Mouse (Mus musculus): ENCODE results near the gene Atrnl1. TPM values are rescaled to one million over a fixed set of nuclear protein-coding genes. Genes with fewer than 3 reads are reported as not detected.
"Not testable (repeated sequence)": the region's sequence is repeated elsewhere in the genome, so short reads cannot be mapped to it uniquely, and the experiment has no call there.

The Atrnl1 gene
- polyA plus RNA-seq, 1 experiment from 2014 or later: 11.0 TPM

GRCm38 (mm10) chr19:57870871-57871270 lies 260.0 kb downstream of the Atrnl1 start:
- no peak overlapping the region for H3K9ac ChIP-seq
- WGBS: 60% methylated on average over 13 of the region's 13 CpGs
- no peak overlapping the region for H3K27ac ChIP-seq
- H3K4me1 ChIP-seq: peaks cover 4% of the 10 kb centered on the region
- ATAC-seq (ENCODE audit: low FRiP score, low read depth): no peak
- H3K27me3 ChIP-seq (replicated peaks): no peaks in the 10 kb centered on the region
- H3K4me3 ChIP-seq: no peak overlapping the region
- no peak overlapping the region for H3K4me2 ChIP-seq (replicated peaks)
- H3K36me3 ChIP-seq: no peaks in the 10 kb centered on the region
- H3K9me3 ChIP-seq: no peaks in the 10 kb centered on the region

GRCm38 (mm10) chr19:57876057-57876456 lies 265.2 kb downstream of the Atrnl1 start:
- Histone ChIP-seq H3K9ac (no peak overlapping the region), H3K4me2 (replicated peaks) (no peak overlapping the region), H3K4me1 (no peaks in the 10 kb centered on the region), H3K9me3 (no peaks in the 10 kb centered on the region), H3K27me3 (replicated peaks) (no peaks in the 10 kb centered on the region), H3K4me3 (no peak overlapping the region), H3K36me3 (no peaks in the 10 kb centered on the region), H3K27ac (no peak overlapping the region)
- WGBS: 91% methylated on average over 6 of the region's 6 CpGs
- ATAC-seq (ENCODE audit: low FRiP score, low read depth): no peak

- Histone ChIP-seq H3K9me3 (no peaks in the 10 kb centered on the region), H3K4me3 (no peak overlapping the region), H3K4me1 (no peaks in the 10 kb centered on the region), H3K4me2 (replicated peaks) (no peak overlapping the region), H3K36me3 (no peaks in the 10 kb centered on the region), H3K9ac (no peak overlapping the region), H3K27me3 (replicated peaks) (no peaks in the 10 kb centered on the region), H3K27ac (no peak overlapping the region)
- WGBS: 100% methylated on average over 4 of the region's 4 CpGs
- ATAC-seq (ENCODE audit: low FRiP score, low read depth): no peak
These were observed 266.5 kb downstream of the Atrnl1 start for GRCm38 (mm10) chr19:57877343-57877742.

- no peaks in the 10 kb centered on the region for H3K9me3 ChIP-seq
- WGBS: 46% methylated on average over 9 of the region's 9 CpGs
- H3K9ac ChIP-seq: no peak overlapping the region
- H3K4me2 ChIP-seq (replicated peaks): no peak overlapping the region
- no peak overlapping the region for H3K27ac ChIP-seq
- H3K4me1 ChIP-seq: no peaks in the 10 kb centered on the region
- H3K36me3 ChIP-seq: no peaks in the 10 kb centered on the region
- H3K4me3 ChIP-seq: no peak overlapping the region
- ATAC-seq (ENCODE audit: low FRiP score, low read depth): no peak
- H3K27me3 ChIP-seq (replicated peaks): no peaks in the 10 kb centered on the region
These were observed 267.7 kb downstream of the Atrnl1 start for GRCm38 (mm10) chr19:57878583-57878982.

GRCm38 (mm10) chr19:57879841-57880240 lies 269.0 kb downstream of the Atrnl1 start:
- not testable (repeated sequence) for H3K27ac ChIP-seq; H3K9me3 ChIP-seq; H3K27me3 ChIP-seq (replicated peaks); H3K4me2 ChIP-seq (replicated peaks); ATAC-seq (ENCODE audit: low FRiP score, low read depth); H3K4me1 ChIP-seq; H3K9ac ChIP-seq; H3K4me3 ChIP-seq; H3K36me3 ChIP-seq
- WGBS: 80% methylated on average over 1 of the region's 1 CpGs

GRCm38 (mm10) chr19:57881927-57882326 lies 271.1 kb downstream of the Atrnl1 start:
- Histone ChIP-seq H3K9ac (no peak overlapping the region), H3K27me3 (replicated peaks) (no peaks in the 10 kb centered on the region), H3K4me3 (no peak overlapping the region), H3K4me1 (no peaks in the 10 kb centered on the region), H3K27ac (no peak overlapping the region), H3K36me3 (no peaks in the 10 kb centered on the region), H3K9me3 (no peaks in the 10 kb centered on the region), H3K4me2 (replicated peaks) (no peak overlapping the region)
- WGBS: 94% methylated on average over 7 of the region's 7 CpGs
- no peak for ATAC-seq (ENCODE audit: low FRiP score, low read depth)

- ATAC-seq (ENCODE audit: low FRiP score, low read depth): no peak
- no peak overlapping the region for H3K27ac ChIP-seq
- H3K4me2 ChIP-seq (replicated peaks): no peak overlapping the region
- no peak overlapping the region for H3K9ac ChIP-seq
- H3K4me1 ChIP-seq: peaks cover 4% of the 10 kb centered on the region; the same call in 1 of the 2 replicates
- H3K9me3 ChIP-seq: no peaks in the 10 kb centered on the region
- no peaks in the 10 kb centered on the region for H3K36me3 ChIP-seq
- WGBS: 92% methylated on average over 8 of the region's 8 CpGs
- no peaks in the 10 kb centered on the region for H3K27me3 ChIP-seq (replicated peaks)
- no peak overlapping the region for H3K4me3 ChIP-seq
These were observed 278.0 kb downstream of the Atrnl1 start for GRCm38 (mm10) chr19:57888871-57889270.

- H3K4me1 ChIP-seq: peaks cover 4% of the 10 kb centered on the region; the same call in 1 of the 2 replicates
These were observed 278.9 kb downstream of the Atrnl1 start for GRCm38 (mm10) chr19:57889741-57890140.

GRCm38 (mm10) chr19:57890954-57891353 lies 280.1 kb downstream of the Atrnl1 start:
- ATAC-seq (ENCODE audit: low FRiP score, low read depth): no peak
- Histone ChIP-seq H3K9ac (no peak overlapping the region), H3K36me3 (no peaks in the 10 kb centered on the region), H3K4me3 (no peak overlapping the region), H3K9me3 (no peaks in the 10 kb centered on the region), H3K27ac (no peak overlapping the region), H3K4me2 (replicated peaks) (no peak overlapping the region), H3K4me1 (peaks cover 4% of the 10 kb centered on the region; the same call in 1 of the 2 replicates), H3K27me3 (replicated peaks) (no peaks in the 10 kb centered on the region)
- 29% methylated on average over 3 of the region's 3 CpGs for WGBS

More at GRCm38 (mm10) chr19:57889741-57890140, 278.9 kb downstream of the Atrnl1 start:
- Histone ChIP-seq H3K9ac (no peak overlapping the region), H3K27ac (no peak overlapping the region), H3K27me3 (replicated peaks) (no peaks in the 10 kb centered on the region), H3K36me3 (no peaks in the 10 kb centered on the region), H3K4me3 (no peak overlapping the region), H3K9me3 (no peaks in the 10 kb centered on the region), H3K4me2 (replicated peaks) (no peak overlapping the region)
- 52% methylated on average over 3 of the region's 3 CpGs for WGBS
- no peak for ATAC-seq (ENCODE audit: low FRiP score, low read depth)

GRCm38 (mm10) chr19:57894191-57894590 lies 283.4 kb downstream of the Atrnl1 start:
- H3K9me3 ChIP-seq: no peaks in the 10 kb centered on the region
- no peak overlapping the region for H3K9ac ChIP-seq
- H3K4me3 ChIP-seq: no peak overlapping the region
- no peak overlapping the region for H3K4me2 ChIP-seq (replicated peaks)
- H3K36me3 ChIP-seq: no peaks in the 10 kb centered on the region
- H3K27ac ChIP-seq: no peak overlapping the region
- H3K4me1 ChIP-seq: peaks cover 4% of the 10 kb centered on the region; the same call in 1 of the 2 replicates
- H3K27me3 ChIP-seq (replicated peaks): no peaks in the 10 kb centered on the region
- WGBS: 39% methylated on average over 1 of the region's 1 CpGs
- ATAC-seq (ENCODE audit: low FRiP score, low read depth): no peak

GRCm38 (mm10) chr19:57900037-57900436 lies 289.2 kb downstream of the Atrnl1 start:
- Histone ChIP-seq H3K4me3 (no peak overlapping the region), H3K9me3 (no peaks in the 10 kb centered on the region), H3K27me3 (replicated peaks) (no peaks in the 10 kb centered on the region), H3K4me1 (no peaks in the 10 kb centered on the region), H3K4me2 (replicated peaks) (no peak overlapping the region), H3K27ac (no peak overlapping the region), H3K36me3 (no peaks in the 10 kb centered on the region), H3K9ac (no peak overlapping the region)
- 82% methylated on average over 1 of the region's 1 CpGs for WGBS
- no peak for ATAC-seq (ENCODE audit: low FRiP score, low read depth)

- Histone ChIP-seq H3K27ac (no peak overlapping the region), H3K4me2 (replicated peaks) (no peak overlapping the region), H3K9ac (no peak overlapping the region), H3K9me3 (no peaks in the 10 kb centered on the region), H3K4me1 (no peaks in the 10 kb centered on the region), H3K4me3 (no peak overlapping the region), H3K27me3 (replicated peaks) (no peaks in the 10 kb centered on the region), H3K36me3 (no peaks in the 10 kb centered on the region)
- WGBS: 86% methylated on average over 6 of the region's 6 CpGs
- ATAC-seq (ENCODE audit: low FRiP score, low read depth): no peak
These were observed 298.6 kb downstream of the Atrnl1 start for GRCm38 (mm10) chr19:57909466-57909865.

- no peaks in the 10 kb centered on the region for H3K4me1 ChIP-seq
- no peaks in the 10 kb centered on the region for H3K27me3 ChIP-seq (replicated peaks)
- H3K4me3 ChIP-seq: no peak overlapping the region
- no peak for ATAC-seq (ENCODE audit: low FRiP score, low read depth)
- H3K9me3 ChIP-seq: no peaks in the 10 kb centered on the region
- H3K27ac ChIP-seq: no peak overlapping the region
- no peak overlapping the region for H3K4me2 ChIP-seq (replicated peaks)
- no peak overlapping the region for H3K9ac ChIP-seq
- no peaks in the 10 kb centered on the region for H3K36me3 ChIP-seq
- 90% methylated on average over 6 of the region's 6 CpGs for WGBS
These were observed 299.8 kb downstream of the Atrnl1 start for GRCm38 (mm10) chr19:57910650-57911049.
